Mouse (Mus musculus) olfactory bulb, adult 2 months (tissue): Measurements from ENCODE around the gene Gng12. TPM values are rescaled to one million over a fixed set of nuclear protein-coding genes. Genes with fewer than 3 reads are reported as not detected.

ENCODE experiments used
- H3K27ac ChIP-seq: fragments of 200-500 bp; 2 replicates; pipeline ENCODE4 v1.5.1; 2012; ENCODE audit warnings: low read depth, low read length; ENCODE audit not compliant: insufficient read depth
- H3K4me1 ChIP-seq: fragments of 200-500 bp; 2 replicates; pipeline ENCODE4 v1.6.1; 2012; ENCODE audit warnings: low read length; ENCODE audit not compliant: control insufficient read depth, insufficient read depth
- H3K4me3 ChIP-seq: fragments of 200-500 bp; 2 replicates; pipeline ENCODE4 v1.5.1; 2012; ENCODE audit warnings: mild to moderate bottlenecking, low read depth, low read length, moderate library complexity; ENCODE audit not compliant: insufficient read depth
- CTCF ChIP-seq: fragments of 200-500 bp; IDR thresholded peaks from 2 replicates; pipeline ENCODE4 v1.5.1; 2012; ENCODE audit warnings: low read depth, mild to moderate bottlenecking, low read length, moderate library complexity; ENCODE audit not compliant: insufficient read depth
- POLR2A ChIP-seq: fragments of 200-500 bp; IDR thresholded peaks from 2 replicates; pipeline ENCODE4 v1.6.1; 2012; ENCODE audit warnings: mild to moderate bottlenecking, low read depth, low read length, moderate library complexity; ENCODE audit not compliant: insufficient read depth
- WGBS: fragments of 180-500 bp; shearing (Covaris S2); methylation state at CpG from one replicate; pipeline ENCODE4 v1.1.7; 2018; 5-methylcytosine and 5-hydroxymethylcytosine counted together
- polyA plus RNA-seq: library from polyadenylated mRNA; stranded (reverse); fragments of >200 nt; gene quantifications from 2 replicates; pipeline ENCODE4 v1.2.4, GENCODE M21; 2012; ENCODE audit warnings: low replicate concordance; ENCODE audit not compliant: missing spikeins, insufficient read depth, insufficient read length

Gene Gng12
- polyA plus RNA-seq, 1 experiment = not detected

DNA sequence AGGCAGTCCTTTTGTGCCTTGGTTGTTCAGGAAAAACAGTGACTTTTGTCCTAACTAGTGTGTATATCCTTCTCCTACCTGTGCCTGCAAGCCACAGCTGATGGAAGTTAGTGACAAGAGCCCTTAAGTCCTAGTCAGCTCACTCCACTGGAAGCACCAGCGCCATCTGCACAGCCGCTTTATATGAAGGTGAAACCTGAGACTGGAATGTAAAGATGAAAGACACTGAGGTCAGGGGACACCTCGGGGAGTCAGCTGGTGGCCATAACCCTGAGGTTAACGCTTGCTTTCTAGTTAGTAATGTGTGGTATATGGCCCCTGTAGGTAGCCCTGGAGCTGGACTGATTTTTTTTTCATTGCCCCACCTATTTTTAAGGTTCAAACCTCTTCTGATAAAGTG is 30.1 kb downstream of the Gng12 start:
- Histone ChIP-seq H3K4me3 (no peak overlapping the region), H3K4me1 (no peaks in the 10 kb centered on the region), H3K27ac (no peak overlapping the region)
- TF ChIP-seq POLR2A = no peak
- no peak for TF ChIP-seq CTCF
- 75% methylated on average over 4 of the region's 4 CpGs for WGBS

DNA sequence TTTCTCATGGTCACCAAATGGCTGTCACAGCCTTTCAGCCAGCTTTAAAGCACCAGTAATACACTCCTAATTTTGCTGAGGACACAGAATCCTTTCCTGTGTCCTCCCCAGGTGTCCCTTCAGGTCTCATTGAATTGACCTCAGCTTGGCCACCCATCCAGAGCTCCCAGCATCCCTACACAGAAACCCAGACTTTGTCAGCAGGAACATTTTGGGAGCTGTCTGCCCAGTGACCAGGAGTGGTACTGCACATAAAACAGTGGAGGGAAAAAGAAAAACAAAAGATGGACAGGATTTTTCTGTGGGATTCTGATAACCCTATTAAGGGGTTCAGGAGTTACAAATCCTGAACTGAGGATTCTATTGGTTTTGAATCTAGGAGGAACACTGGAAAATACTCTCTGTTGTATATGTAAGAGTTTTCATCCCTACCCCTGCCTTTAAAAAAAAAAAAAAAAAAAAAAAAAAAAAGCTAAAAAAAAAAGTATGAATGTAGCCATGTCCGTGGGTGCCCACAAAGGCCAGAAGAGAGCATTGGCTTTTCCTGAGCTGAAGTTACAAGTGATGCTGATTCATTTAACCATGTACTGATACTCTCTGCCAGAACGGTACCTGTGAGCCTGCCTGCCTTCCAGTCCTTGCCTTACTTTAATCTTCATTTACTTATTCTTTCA is 32.9 kb downstream of the Gng12 start:
- TF ChIP-seq POLR2A (no peak), CTCF (no peak)
- WGBS = 78% methylated on average over 2 of the region's 2 CpGs
- H3K4me1 ChIP-seq = no peaks in the 10 kb centered on the region

DNA sequence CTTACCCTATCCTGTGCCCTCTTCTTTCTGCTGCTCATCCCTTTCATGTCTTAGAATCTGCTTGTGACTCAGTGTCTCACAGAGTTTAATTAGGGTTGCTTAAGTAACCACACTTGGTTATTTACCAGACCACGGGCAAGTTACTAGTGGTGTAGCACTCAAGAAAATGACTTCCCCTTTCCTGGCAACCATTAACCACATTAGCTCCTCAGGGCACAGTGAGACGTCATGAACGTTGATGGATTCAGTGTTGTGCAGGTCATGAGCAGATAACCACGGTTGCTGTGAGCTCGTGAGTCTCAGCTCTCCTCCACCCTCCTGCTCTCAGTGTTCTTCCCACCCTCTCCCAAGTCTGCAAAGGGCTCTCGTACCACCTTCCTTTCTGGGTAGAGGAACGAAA is 33.5 kb downstream of the Gng12 start:
- 77% methylated on average over 7 of the region's 7 CpGs for WGBS
- Histone ChIP-seq H3K27ac (no peak overlapping the region), H3K4me1 (no peaks in the 10 kb centered on the region), H3K4me3 (no peak overlapping the region)
- TF ChIP-seq CTCF (no peak), POLR2A (no peak)

More for the DNA sequence above, 32.9 kb downstream of the Gng12 start:
- Histone ChIP-seq H3K27ac (no peak overlapping the region), H3K4me3 (no peak overlapping the region)

DNA sequence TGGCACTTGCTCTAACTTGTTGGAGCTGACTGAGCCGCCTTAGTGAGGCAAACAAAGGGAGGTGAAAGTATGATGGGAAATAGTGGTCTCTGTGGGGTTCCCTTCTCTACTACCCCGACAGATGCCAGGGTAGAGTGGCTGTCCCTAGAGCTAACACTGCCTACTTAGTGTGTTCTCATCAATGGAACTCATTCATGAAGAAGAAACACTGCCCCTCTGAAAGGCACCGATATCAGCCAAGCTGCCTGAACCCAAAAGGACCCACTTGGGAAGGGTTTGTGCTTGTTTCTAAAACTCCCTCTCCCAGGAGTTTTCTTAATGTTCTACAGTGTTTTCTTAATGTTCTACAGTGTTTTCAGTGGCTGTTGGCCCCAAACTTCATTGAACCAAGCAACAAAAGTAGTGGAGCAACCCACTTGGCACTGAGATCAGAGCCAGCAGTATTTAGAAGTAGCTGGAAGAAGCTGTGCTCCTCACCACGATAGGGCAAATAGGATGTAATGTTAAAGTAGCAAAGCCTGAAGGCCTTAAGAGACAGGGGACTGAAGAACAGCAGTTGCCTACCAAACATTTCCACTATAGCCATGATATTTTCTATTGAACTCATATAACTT is 36.1 kb downstream of the Gng12 start:
- Histone ChIP-seq H3K27ac (no peak overlapping the region), H3K4me1 (no peaks in the 10 kb centered on the region), H3K4me3 (no peak overlapping the region)
- WGBS = 33% methylated on average over 4 of the region's 4 CpGs
- TF ChIP-seq POLR2A = no peak
- no peak for TF ChIP-seq CTCF

DNA sequence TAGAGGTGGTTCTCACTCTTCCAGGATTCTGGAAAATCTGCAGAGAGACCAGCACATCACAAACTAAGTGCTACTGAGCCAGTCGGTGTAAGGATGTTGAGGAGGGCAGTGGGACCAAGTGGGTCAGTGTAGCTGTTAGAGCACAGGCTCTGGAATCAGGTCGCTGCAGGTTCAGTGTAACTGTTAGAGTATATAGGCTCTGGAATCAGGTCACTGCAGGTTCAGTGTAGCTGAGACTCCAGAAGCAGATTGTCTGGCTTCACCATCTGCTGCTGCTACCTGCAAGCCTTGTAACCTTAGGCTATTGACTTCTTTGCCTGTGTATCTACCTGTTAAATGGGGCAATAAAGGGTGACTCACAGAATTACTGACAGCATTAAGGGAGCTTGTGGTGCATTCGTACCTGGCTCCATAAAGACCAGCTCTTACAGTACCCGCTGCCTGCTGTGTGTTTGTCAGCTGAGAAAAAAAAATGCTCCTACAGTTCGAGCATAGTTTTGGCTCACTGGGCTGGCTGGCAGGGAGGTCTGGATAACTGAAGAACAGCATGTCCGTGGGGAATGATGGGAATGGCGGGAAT is 44.5 kb downstream of the Gng12 start:
- TF ChIP-seq POLR2A (no peak), CTCF (no peak)
- no peak overlapping the region for H3K4me3 ChIP-seq

DNA sequence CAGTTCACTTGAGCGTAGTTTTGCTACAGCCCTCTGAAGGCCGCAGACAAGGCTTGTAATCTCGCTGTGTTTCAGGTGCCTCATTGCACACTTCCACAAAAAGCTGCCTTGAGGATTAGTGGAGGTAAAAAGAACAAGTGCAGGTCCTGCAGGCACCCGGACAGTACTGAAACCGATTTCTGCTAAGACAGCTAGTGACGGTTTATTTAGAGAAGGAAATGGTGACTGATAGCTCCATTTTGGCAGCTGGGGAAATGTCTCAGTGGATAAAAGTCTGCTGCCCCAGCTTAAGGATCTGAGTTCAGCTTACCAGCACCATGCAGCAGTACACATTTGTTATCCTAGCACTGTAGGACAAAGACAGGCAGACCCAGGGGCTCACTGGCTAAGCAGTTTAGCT is 45.6 kb downstream of the Gng12 start:
- Histone ChIP-seq H3K27ac (no peak overlapping the region), H3K4me1 (0 out of 2 replicates have a peak, but pooled peaks cover 3% of the 10 kb centered on the region), H3K4me3 (no peak overlapping the region)
- 83% methylated on average over 6 of the region's 6 CpGs for WGBS
- no peak for TF ChIP-seq CTCF
- no peak for TF ChIP-seq POLR2A

More for the DNA sequence above, 44.5 kb downstream of the Gng12 start:
- no peak overlapping the region for H3K27ac ChIP-seq
- 81% methylated on average over 7 of the region's 7 CpGs for WGBS
- 0 out of 2 replicates have a peak, but pooled peaks cover 3% of the 10 kb centered on the region for H3K4me1 ChIP-seq

DNA sequence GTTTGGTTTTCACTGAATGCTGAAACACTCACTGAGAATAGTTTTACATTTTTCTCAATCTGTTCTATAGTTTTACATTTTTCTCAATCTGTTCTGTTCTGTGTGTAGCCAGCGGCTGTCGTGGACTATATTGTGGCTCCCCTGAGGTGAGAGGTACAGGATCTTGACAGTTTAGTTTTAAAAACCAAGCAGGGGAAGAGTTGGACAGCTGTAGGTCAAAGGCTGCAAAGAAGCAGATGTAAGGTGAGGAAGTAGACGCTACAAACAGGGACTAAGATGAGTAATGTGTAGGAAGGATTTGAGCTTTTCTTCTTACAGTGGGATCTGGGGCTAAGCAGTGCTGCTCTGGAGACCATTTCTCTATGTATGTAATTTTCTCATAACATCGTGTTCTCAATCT is 46.6 kb downstream of the Gng12 start:
- H3K4me1 ChIP-seq = 0 out of 2 replicates have a peak, but pooled peaks cover 3% of the 10 kb centered on the region

DNA sequence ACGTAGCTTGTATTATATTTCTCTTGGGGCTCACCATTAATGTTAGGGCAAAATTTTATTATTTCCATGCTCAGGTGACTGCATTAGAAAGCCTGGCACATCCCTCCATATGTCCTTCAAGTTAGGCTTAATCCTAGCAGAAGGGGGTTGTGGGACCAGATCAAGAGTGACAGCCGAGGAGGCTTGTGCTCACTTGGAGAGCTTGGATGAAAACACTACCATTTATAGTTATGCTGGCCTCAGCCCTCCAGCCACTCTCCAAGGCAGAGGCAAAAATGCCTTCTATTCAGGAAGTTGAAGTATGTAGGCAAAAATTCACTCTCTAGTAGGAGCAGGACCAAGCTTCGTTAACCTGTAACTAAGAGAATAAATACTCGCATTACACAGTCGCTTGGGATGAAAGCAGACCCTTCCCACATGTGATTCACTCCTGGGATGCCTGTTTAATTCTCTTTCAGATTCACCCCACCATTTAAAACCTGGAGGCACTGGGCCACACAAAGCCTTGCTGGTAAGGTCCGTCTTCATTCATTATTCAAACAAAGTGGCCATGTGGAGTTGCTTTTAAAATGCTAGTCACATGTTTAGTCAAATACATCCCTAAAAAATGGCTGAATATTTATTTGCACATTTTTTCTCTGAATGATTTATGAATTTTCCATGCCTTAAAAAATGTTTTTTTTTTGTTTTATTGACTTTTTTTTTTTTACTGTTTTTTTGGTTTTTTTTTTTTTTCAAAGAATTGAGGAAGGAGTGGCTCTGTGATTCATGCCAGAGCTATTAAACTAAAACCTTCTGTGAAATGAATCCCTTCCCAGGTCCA is 47.4 kb downstream of the Gng12 start:
- Histone ChIP-seq H3K4me1 (0 out of 2 replicates have a peak, but pooled peaks cover 3% of the 10 kb centered on the region), H3K27ac (no peak overlapping the region), H3K4me3 (no peak overlapping the region)
- TF ChIP-seq CTCF (no peak), POLR2A (no peak)
- WGBS = 72% methylated on average over 6 of the region's 6 CpGs

More for the DNA sequence above, 46.6 kb downstream of the Gng12 start:
- TF ChIP-seq CTCF = no peak
- TF ChIP-seq POLR2A = no peak
- H3K4me3 ChIP-seq = no peak overlapping the region
- WGBS = 91% methylated on average over 4 of the region's 4 CpGs
- no peak overlapping the region for H3K27ac ChIP-seq
